Mouse (Mus musculus) NIH3T3 (cell line): ENCODE data around the gene Elf1.
"Not testable (repeated sequence)": the region's sequence is repeated elsewhere in the genome, so short reads cannot be mapped to it uniquely, and the experiment has no call there.

ENCODE experiments used
- DNase-seq: peaks from one replicate; pipeline ENCODE4 v3.0.0-alpha.2; 2012; ENCODE audit warnings: low read depth

Elf1 gene

GRCm38 (mm10) chr14:79480624-79481338 is at the start of gene Elf1:
Gene Elf1 (plus strand): TSS chr14:79481194.
- DNase-seq = peak; percentile 91

GRCm38 (mm10) chr14:79434068-79434467 is 46.9 kb upstream of the Elf1 start:
- no peak for DNase-seq

- DNase-seq = no peak
These were observed 40.3 kb upstream of the Elf1 start for GRCm38 (mm10) chr14:79440655-79441054.

GRCm38 (mm10) chr14:79441441-79441840 is 39.6 kb upstream of the Elf1 start:
- no peak for DNase-seq

- DNase-seq = no peak
These were observed 36.4 kb upstream of the Elf1 start for GRCm38 (mm10) chr14:79444601-79445000.

- DNase-seq = no peak
These were observed 35.9 kb upstream of the Elf1 start for GRCm38 (mm10) chr14:79445055-79445620.

- DNase-seq = peak; percentile 66
These were observed 29.1 kb upstream of the Elf1 start, which contains the start of gene Kbtbd6 for GRCm38 (mm10) chr14:79451681-79452590. Gene Kbtbd6 (plus strand): TSS chr14:79451835.

GRCm38 (mm10) chr14:79452591-79452934 is 28.4 kb upstream of the Elf1 start:
- DNase-seq = not testable (repeated sequence)

- DNase-seq = no peak
These were observed 20.6 kb upstream of the Elf1 start for GRCm38 (mm10) chr14:79460401-79460800.

- no peak for DNase-seq
These were observed 20.0 kb upstream of the Elf1 start for GRCm38 (mm10) chr14:79460988-79461387.

GRCm38 (mm10) chr14:79465623-79466022 is 15.4 kb upstream of the Elf1 start:
- peak; percentile 50 for DNase-seq

GRCm38 (mm10) chr14:79467621-79468020 is 13.4 kb upstream of the Elf1 start:
- DNase-seq = peak; percentile 83

GRCm38 (mm10) chr14:79473384-79473783 is 7.6 kb upstream of the Elf1 start:
- no peak for DNase-seq

- DNase-seq = peak; percentile 92
These were observed 551 bp downstream of the Elf1 start, which contains the start of gene Wbp4 for GRCm38 (mm10) chr14:79481339-79482151. Gene Wbp4 (minus strand): TSS chr14:79481520.

GRCm38 (mm10) chr14:79482251-79482661 is 1.3 kb downstream of the Elf1 start:
- peak; percentile 84 for DNase-seq

- peak; percentile 46 for DNase-seq
These were observed 1.9 kb downstream of the Elf1 start for GRCm38 (mm10) chr14:79482747-79483355.

GRCm38 (mm10) chr14:79483611-79484120 is 2.7 kb downstream of the Elf1 start:
- DNase-seq = no peak

- DNase-seq = peak; percentile 25
These were observed 5.6 kb downstream of the Elf1 start for GRCm38 (mm10) chr14:79486617-79486992.

- DNase-seq = peak; percentile 50
These were observed 6.2 kb downstream of the Elf1 start for GRCm38 (mm10) chr14:79486993-79487731.

- DNase-seq = no peak
These were observed 7.5 kb downstream of the Elf1 start for GRCm38 (mm10) chr14:79488531-79488930.
